Mouse (Mus musculus) gastrocnemius, adult 2 months (tissue): ENCODE data around the gene Cic. TPM values are rescaled to one million over a fixed set of nuclear protein-coding genes. Genes with fewer than 3 reads are reported as not detected.

Experiments used
- DNase-seq: peaks from one replicate; pipeline ENCODE4 v3.0.0; 2022
- H3K27ac ChIP-seq: fragments of 200-600 bp; 2 replicates; pipeline ENCODE4 v1.8.1; 2022; ENCODE audit warnings: mild to moderate bottlenecking
- H3K4me3 ChIP-seq: fragments of 200-600 bp; 2 replicates; pipeline ENCODE4 v1.8.1; 2022; ENCODE audit warnings: mild to moderate bottlenecking, moderate library complexity
- CTCF ChIP-seq: fragments of 200-600 bp; IDR thresholded peaks from 2 replicates; pipeline ENCODE4 v1.8.1; 2022; ENCODE audit warnings: antibody characterized with exemption, mild to moderate bottlenecking, moderate library complexity
- intact Hi-C: fragments of 180-260 bp; cut with DNase I; formaldehyde crosslinking; loops from one replicate; pipeline ENCODE4 v1.15.1; 2025
- total RNA-seq, 2 experiments: library from RNA; stranded (reverse); gene quantifications; 2 replicates each; pipeline ENCODE4 v1.2.3; 2021

Cic gene
- total RNA-seq, 2 experiments from 2014 or later = 37.0 to 40.4 TPM

GRCm38 (mm10) chr7:25275555-25276298 is 8.2 kb downstream of the Cic start:
- no peak overlapping the region for H3K4me3 ChIP-seq
- no peak for TF ChIP-seq CTCF
- H3K27ac ChIP-seq = peak overlapping the region; percentile 97
- intact Hi-C loops = no loop called here
- DNase-seq = peak; percentile 33

- DNase-seq = no peak
- peak overlapping the region; percentile 97 for H3K27ac ChIP-seq
- intact Hi-C loops = no loop called here
- peak overlapping the region; percentile 88 for H3K4me3 ChIP-seq
- no peak for TF ChIP-seq CTCF
Observed at GRCm38 (mm10) chr7:25277405-25277804, 9.9 kb downstream of the Cic start.

- intact Hi-C loops = loop anchor here (2.0 kb wide), 1 partner anchor 37 kb away; no protein-coding TSS in a partner anchor
- Histone ChIP-seq H3K4me3 (peak overlapping the region; percentile 88), H3K27ac (peak overlapping the region; percentile 97)
- no peak for TF ChIP-seq CTCF
- DNase-seq = no peak
Observed at GRCm38 (mm10) chr7:25277998-25278340, 10.5 kb downstream of the Cic start.

GRCm38 (mm10) chr7:25278341-25279075 is 11.0 kb downstream of the Cic start:
- TF ChIP-seq CTCF = peak; percentile 73
- intact Hi-C loops = loop anchor here (2.0 kb wide), 1 partner anchor 38 kb away; no protein-coding TSS in a partner anchor
- DNase-seq = peak; percentile 87
- peak overlapping the region; percentile 88 for H3K4me3 ChIP-seq
- H3K27ac ChIP-seq = peak overlapping the region; percentile 97

- intact Hi-C loops = loop anchor here (2.0 kb wide), 1 partner anchor 38 kb away; no protein-coding TSS in a partner anchor
- Histone ChIP-seq H3K27ac (peak overlapping the region; percentile 97), H3K4me3 (peak overlapping the region; percentile 88)
- DNase-seq = peak; percentile 91
- TF ChIP-seq CTCF = peak; percentile 56
Observed at GRCm38 (mm10) chr7:25279076-25279860, 11.8 kb downstream of the Cic start.

- TF ChIP-seq CTCF = no peak
- H3K4me3 ChIP-seq = peak overlapping the region; percentile 88
- intact Hi-C loops = loop anchor here (2.0 to 5.0 kb wide), 3 partner anchors 39 to 107 kb away; no protein-coding TSS in a partner anchor
- DNase-seq = peak; percentile 69
- H3K27ac ChIP-seq = peak overlapping the region; percentile 97
Observed at GRCm38 (mm10) chr7:25279861-25280791, 12.6 kb downstream of the Cic start.

- intact Hi-C loops = loop anchor here (5.0 kb wide), 2 partner anchors 51 to 106 kb away; no protein-coding TSS in a partner anchor
- no peak for DNase-seq
- Histone ChIP-seq H3K4me3 (peak overlapping the region; percentile 93), H3K27ac (peak overlapping the region; percentile 97)
- TF ChIP-seq CTCF = no peak
Observed at GRCm38 (mm10) chr7:25281166-25281733, 13.7 kb downstream of the Cic start.

GRCm38 (mm10) chr7:25281734-25282601 is 14.5 kb downstream of the Cic start:
- intact Hi-C loops = loop anchor here (5.0 kb wide), 2 partner anchors 50 to 105 kb away; no protein-coding TSS in a partner anchor

GRCm38 (mm10) chr7:25282731-25283211 is 15.3 kb downstream of the Cic start:
- DNase-seq = no peak
- no peak for TF ChIP-seq CTCF
- intact Hi-C loops = loop anchor here (5.0 kb wide), 2 partner anchors 50 to 105 kb away; no protein-coding TSS in a partner anchor
- Histone ChIP-seq H3K4me3 (peak overlapping the region; percentile 93), H3K27ac (peak overlapping the region; percentile 97)

More at GRCm38 (mm10) chr7:25281734-25282601, 14.5 kb downstream of the Cic start:
- H3K27ac ChIP-seq = peak overlapping the region; percentile 97
- TF ChIP-seq CTCF = no peak
- peak overlapping the region; percentile 93 for H3K4me3 ChIP-seq
- peak; percentile 99 for DNase-seq

GRCm38 (mm10) chr7:25283637-25284036 is 16.1 kb downstream of the Cic start:
- DNase-seq = peak; percentile 40
- intact Hi-C loops = loop anchor here (2.0 to 5.0 kb wide), 3 partner anchors 29 to 104 kb away; no protein-coding TSS in a partner anchor
- peak overlapping the region; percentile 97 for H3K27ac ChIP-seq
- peak overlapping the region; percentile 93 for H3K4me3 ChIP-seq
- TF ChIP-seq CTCF = no peak
